Mouse (Mus musculus): ENCODE data around the gene Prr7.
A peak's percentile ranks its signal among the peaks of the same experiment; 100 is the strongest.
"Not testable (repeated sequence)": the region's sequence is repeated elsewhere in the genome, so short reads cannot be mapped to it uniquely, and the experiment has no call there.

The Prr7 gene

GRCm38 (mm10) chr13:55464027-55464884, at the start of gene Prr7:
Prr7 (plus strand) TSS chr13:55464267.
- no peak for DNase-seq (ENCODE audit: low spot score in 2 of 2)

- DNase-seq (ENCODE audit: low spot score in 2 of 2): no peak
Observed at GRCm38 (mm10) chr13:55414743-55415380, 49.2 kb upstream of the Prr7 start, which contains the start of gene Pfn3. Pfn3 (minus strand) TSS chr13:55415232.

DNA sequence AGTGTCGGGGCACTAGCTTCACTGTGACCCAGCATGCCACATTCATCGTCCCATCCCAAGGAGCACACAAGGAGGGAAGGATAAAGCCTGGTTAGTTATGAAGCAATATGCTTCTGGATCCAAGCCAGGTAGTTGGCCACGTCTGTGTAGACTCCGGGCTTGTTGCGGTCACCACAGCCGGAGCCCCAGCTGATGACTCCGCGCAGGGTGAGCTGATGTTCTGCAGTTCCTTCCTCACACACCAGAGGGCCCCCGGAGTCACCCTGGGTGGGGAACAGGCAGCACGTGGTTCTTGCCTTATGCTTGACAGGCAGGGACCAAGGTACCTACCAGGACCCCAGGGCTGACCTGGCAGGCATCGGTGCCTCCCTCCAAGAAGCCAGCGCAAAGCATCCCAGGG, 46.1 kb upstream of the Prr7 start:
- DNase-seq (ENCODE audit: low spot score in 2 of 2): peak; percentile 86 to 89

DNA sequence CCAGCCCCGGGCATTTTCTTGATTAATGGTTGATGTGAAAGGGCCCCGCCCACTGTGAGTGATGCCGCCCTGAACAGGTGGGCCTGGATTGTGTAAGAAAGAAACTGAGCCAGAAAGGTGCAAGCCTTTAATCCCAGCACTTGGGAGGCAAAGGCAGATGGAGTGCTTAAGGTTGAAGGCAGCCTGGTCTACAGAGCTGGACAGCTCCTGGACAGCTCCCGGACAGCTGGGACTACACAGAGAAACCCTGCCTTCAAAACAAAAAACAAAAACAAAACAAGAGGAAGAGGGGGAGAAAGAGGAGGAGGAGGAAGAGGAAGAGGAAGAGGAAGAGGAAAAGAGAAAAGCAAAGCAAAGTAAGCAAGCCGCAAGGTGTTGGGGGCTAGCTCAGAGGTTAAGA, 44.9 kb upstream of the Prr7 start:
- no peak for DNase-seq (ENCODE audit: low spot score in 2 of 2)

DNA sequence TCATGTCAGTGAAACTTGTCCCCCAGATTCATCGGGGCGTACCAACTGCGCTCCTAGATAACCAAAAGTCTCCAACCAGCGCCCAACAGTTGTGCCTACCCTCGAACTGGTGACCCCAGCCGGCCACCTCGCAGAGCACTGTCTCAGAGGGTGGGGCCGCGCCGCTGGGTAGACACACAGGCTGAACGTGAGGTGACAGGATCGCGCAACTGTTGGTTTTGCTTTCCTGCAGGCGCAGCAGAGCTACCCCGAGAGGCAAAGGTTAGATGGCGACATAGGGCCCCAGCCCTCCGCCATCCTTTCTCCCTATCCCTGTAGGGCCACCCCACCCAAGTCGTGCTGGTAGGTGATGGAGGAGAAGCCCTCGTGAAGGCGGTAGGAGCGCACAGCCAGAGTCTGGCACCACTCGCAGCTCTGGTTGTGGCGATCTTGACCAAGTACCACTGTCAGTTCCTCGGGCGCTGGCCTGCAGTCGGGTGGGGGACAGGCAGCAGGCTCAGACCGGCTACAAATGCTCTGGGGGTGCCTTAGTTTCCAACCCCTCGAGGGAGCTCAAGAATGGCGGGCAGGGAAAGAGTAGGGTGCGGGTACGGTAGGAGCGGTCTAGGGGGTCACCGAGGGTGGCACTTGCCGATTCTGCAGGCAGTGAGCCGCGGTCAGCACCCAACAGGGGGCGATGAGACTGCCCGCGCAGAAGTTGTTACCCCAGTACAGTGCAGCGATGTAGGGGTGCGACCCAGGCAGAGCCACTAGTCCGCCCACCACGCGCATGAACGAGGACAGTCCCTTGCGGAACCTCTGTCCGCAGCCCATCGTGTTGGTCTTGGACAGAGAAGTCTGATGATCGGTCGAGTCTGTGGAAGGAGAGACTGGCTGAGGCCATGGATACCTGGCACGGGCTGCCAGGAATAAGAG, 43.8 kb upstream of the Prr7 start:
- no peak for DNase-seq (ENCODE audit: low spot score in 2 of 2)

DNA sequence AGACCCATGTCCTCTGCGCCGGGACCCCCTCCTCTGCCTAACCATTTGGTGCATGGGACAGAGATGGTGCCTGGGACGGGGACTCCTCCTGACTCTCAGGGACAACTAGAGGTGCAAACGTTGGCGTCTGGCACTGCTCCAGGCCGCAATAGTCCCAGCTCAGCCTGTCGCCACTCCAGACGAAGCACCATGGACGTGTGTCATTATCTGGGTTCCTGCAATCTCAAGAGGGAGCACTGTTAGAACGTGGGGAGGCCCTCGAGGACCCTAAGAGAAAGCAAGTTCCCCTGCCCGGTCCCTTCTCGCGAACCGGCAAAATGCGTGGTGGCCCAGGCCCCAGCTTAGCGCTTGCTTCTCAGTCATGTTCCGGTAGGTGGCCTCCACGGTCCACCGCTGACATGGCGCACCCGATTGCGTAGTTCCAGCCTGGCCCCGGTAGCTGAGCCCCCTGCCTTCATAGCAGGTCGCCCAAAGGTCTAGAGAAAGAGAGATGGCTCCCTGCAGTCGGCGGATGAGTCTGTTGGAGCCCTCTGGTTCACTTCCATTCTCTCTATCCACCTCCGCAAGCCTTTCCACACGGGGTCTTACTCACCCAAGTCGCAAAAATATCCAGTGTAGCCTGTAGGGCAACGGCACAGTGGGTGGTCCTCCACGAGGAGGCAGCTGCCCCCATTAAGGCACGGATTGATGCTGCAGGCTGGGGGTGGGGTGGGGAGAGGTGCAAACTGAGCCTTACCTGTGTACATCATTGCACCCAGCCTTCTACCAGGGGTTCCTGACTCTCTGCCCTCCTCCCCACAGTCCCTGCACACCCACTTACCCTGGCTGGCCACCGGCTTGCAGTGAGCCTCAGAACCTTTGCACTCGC, 42.9 kb upstream of the Prr7 start:
- DNase-seq (ENCODE audit: low spot score in 2 of 2): peak; percentile 63 to 71

- no peak for DNase-seq (ENCODE audit: low spot score in 2 of 2)
Observed at GRCm38 (mm10) chr13:55426613-55427012, 37.5 kb upstream of the Prr7 start, which contains the start of gene F12. F12 (minus strand) TSS chr13:55426793.

DNA sequence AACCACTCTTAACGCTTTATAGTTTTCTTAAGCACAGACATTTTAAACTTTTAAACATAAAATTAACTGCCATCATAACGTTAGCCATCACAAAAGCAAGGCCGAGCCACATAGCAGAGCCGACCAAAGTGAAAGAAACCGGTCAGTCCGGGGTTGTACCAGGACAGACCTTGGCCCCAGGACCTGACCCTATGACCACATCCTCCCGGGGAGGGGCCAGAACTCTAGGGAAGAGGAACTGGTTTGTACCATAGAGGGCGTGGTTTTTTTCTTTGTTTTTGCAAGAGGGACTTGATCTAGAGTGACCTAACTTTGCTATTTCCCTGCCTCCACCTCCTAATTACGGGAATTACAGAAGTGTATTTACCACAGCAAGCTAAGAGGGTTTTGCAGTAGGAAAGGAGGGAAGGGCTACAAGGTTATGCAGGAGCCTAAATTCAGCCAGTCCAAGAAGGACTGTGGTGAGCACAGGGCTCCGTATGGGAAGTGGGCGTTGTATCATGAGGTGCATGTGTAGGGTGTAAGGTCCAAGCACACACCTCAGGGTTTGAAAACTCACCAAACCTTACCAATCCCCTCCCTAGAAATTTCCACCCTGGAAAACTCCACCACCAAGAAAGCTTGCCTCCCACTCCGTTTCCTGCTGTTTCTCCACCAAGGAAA, 34.7 kb upstream of the Prr7 start:
- peak; percentile 61 to 75 for DNase-seq (ENCODE audit: low spot score in 2 of 2)

GRCm38 (mm10) chr13:55430566-55430965, 33.5 kb upstream of the Prr7 start:
- DNase-seq (ENCODE audit: low spot score in 2 of 2): no peak

- no peak for DNase-seq (ENCODE audit: low spot score in 2 of 2)
Observed at GRCm38 (mm10) chr13:55431889-55432685, 32.0 kb upstream of the Prr7 start.

DNA sequence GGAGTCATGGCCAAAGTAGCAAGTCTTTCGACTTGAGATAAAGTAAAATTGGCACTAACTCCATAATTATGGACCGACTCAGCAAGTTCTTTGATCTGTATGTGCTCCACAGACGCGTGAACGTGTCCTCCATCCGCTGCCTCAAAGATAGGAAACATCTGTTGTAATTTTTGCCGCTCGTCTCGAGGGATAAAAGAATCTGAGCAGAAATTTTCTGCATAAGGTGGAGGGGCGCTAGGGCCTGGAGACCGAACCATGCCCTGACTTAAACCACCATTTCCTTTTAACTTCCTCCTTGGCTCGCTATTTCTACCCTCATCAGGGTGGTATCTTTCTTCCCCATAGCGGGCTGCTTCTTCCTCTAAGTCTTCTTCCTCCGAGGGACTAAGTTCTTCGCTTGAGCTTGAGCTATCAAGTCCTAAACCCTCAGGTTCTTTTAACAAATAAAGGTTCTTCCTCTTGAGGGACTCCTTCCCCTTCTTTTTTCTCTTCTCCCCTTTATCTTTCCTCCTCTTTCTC, 26.9 kb upstream of the Prr7 start:
- not testable (repeated sequence) for DNase-seq (ENCODE audit: low spot score in 2 of 2)

GRCm38 (mm10) chr13:55443799-55444285, 20.2 kb upstream of the Prr7 start:
- DNase-seq (ENCODE audit: low spot score in 2 of 2): no peak

DNA sequence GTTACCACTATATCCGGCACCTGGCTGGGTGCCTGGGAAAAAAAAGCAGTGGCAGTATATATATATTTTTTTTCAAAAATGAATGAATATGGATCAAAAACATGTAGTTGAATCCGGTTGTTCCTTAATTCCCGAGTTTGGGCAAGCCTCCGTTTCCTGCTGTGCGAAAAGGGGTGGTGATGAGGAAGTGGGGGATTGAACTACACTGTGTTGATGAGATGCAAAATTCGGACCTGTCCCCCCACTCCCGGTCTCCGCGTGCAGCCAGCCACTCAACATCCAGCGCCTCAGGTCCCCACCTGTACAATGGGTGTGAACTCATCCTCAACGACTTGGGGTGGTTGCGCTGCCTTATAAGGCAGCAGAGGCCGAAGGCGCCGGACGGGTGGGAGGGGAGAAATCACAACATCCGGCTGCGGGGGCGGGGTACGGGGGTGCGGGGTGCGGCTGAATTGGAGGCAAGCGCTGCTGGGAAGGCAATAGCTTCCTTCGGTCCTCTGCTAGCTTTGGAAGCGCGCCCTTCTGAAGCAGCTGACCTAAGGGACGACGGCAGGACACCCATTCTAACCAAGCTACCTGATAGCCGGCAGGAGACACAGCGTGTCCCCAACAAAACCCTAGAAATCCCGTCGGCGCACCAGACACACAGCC, 19.7 kb upstream of the Prr7 start:
- DNase-seq (ENCODE audit: low spot score in 2 of 2): no peak

- peak; percentile 99 for DNase-seq (ENCODE audit: low spot score in 2 of 2)
Observed at GRCm38 (mm10) chr13:55444937-55445315, 19.1 kb upstream of the Prr7 start, which contains the start of gene Grk6. Grk6 (plus strand) TSS chr13:55445072.

DNA sequence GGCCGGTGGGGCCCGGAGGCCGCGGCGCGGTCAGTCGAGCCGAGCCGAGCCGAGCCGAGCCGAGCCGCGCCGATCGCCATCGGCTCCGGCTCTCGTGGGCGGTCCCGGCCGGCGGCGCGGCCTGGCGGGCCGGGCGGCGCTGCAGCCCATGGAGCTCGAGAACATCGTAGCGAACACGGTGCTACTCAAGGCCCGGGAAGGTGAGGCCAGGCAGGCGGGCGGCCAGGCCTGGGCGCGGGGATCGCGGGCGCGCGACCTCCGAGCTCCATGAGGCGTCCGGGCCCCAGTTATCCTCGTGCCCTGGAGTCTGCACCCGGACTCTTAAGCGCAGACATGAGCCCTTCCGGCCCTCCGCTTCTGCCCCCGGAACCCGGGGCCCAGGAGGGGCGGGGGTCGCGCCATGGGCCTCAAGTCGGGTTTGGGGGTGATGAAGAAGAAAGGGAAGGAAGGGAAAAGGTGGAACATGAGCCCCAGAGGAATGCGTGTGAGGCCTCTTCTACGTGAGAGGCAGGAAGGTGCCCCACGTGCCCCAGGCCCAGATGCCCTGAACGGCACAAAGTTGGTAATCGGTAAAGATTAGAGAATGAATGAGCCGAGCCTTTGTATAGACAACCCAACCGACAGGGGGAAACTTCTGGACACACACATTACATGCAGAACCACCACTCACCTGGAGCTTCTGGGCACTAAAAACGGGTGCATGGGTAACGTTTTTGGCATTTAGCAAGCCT, 18.5 kb upstream of the Prr7 start:
- no peak for DNase-seq (ENCODE audit: low spot score in 2 of 2)

GRCm38 (mm10) chr13:55446483-55447105, 17.5 kb upstream of the Prr7 start:
- no peak for DNase-seq (ENCODE audit: low spot score in 2 of 2)

GRCm38 (mm10) chr13:55447543-55447943, 16.5 kb upstream of the Prr7 start:
- DNase-seq (ENCODE audit: low spot score in 2 of 2): no peak

Data from urinary bladder, postnatal 36 days (tissue).